Mouse (Mus musculus) intestine, postnatal 0 days (tissue): ENCODE measurements at regions not wholly inside any gene's neighbourhood (a gene's known extent, or its start where the extent isn't known, plus 50 kb on each side); places are given as distances from the start of the nearest gene placed in this dataset.

ENCODE experiments used
- ATAC-seq: fragments of 200-750 bp; cut with Nextera tagmentation; 2 replicates; pipeline ENCODE4 v1.8.0; 2017; ENCODE audit warnings: mild to moderate bottlenecking, moderate TSS enrichment, moderate library complexity
- H3K27ac ChIP-seq: fragments of 300-500 bp; sonication (generic); 2 replicates; pipeline ENCODE4 v1.5.1; 2014; ENCODE audit warnings: mild to moderate bottlenecking, low read depth, low read length, moderate library complexity
- H3K27me3 ChIP-seq: fragments of 300-500 bp; sonication (generic); replicated peaks from 2 replicates; pipeline ENCODE4 v1.6.1; 2014; ENCODE audit warnings: low read length, mixed read lengths; ENCODE audit not compliant: control insufficient read depth, insufficient read depth
- H3K36me3 ChIP-seq: fragments of 300-500 bp; sonication (generic); 2 replicates; pipeline ENCODE4 v1.6.1; 2014; ENCODE audit warnings: mild to moderate bottlenecking, moderate library complexity; ENCODE audit not compliant: control insufficient read depth, insufficient read depth
- H3K4me1 ChIP-seq: fragments of 300-500 bp; sonication (generic); replicated peaks from 2 replicates; pipeline ENCODE4 v1.6.1; 2014; ENCODE audit warnings: antibody characterized with exemption, low read length, mixed read lengths; ENCODE audit not compliant: control insufficient read depth, insufficient read depth
- H3K4me2 ChIP-seq: fragments of 300-500 bp; sonication (generic); replicated peaks from 2 replicates; pipeline ENCODE4 v1.6.1; 2014; ENCODE audit warnings: low read depth, mild to moderate bottlenecking, moderate library complexity
- H3K4me3 ChIP-seq: fragments of 300-500 bp; sonication (generic); 2 replicates; pipeline ENCODE4 v1.5.1; 2014; ENCODE audit warnings: low read depth, low read length
- H3K9ac ChIP-seq: fragments of 300-500 bp; sonication (generic); 2 replicates; pipeline ENCODE4 v1.6.1; 2014; ENCODE audit warnings: mild to moderate bottlenecking, low read depth, low read length
- H3K9me3 ChIP-seq: fragments of 300-500 bp; sonication (generic); 2 replicates; pipeline ENCODE4 v1.6.1; 2016; ENCODE audit warnings: mixed run types; ENCODE audit not compliant: control insufficient read depth
- CTCF ChIP-seq: sonication (generic); IDR thresholded peaks from 2 replicates; pipeline ENCODE4 v1.5.1; 2016; ENCODE audit warnings: low read depth, mild to moderate bottlenecking, control low read depth, antibody characterized with exemption, moderate library complexity
- WGBS: fragments of 180-500 bp; shearing (Covaris S2); extraction: QIAGEN DNeasy Blood & Tissue Kit; methylation state at CpG from one replicate; pipeline ENCODE4 v1.1.7; 2014; 5-methylcytosine and 5-hydroxymethylcytosine counted together

DNA sequence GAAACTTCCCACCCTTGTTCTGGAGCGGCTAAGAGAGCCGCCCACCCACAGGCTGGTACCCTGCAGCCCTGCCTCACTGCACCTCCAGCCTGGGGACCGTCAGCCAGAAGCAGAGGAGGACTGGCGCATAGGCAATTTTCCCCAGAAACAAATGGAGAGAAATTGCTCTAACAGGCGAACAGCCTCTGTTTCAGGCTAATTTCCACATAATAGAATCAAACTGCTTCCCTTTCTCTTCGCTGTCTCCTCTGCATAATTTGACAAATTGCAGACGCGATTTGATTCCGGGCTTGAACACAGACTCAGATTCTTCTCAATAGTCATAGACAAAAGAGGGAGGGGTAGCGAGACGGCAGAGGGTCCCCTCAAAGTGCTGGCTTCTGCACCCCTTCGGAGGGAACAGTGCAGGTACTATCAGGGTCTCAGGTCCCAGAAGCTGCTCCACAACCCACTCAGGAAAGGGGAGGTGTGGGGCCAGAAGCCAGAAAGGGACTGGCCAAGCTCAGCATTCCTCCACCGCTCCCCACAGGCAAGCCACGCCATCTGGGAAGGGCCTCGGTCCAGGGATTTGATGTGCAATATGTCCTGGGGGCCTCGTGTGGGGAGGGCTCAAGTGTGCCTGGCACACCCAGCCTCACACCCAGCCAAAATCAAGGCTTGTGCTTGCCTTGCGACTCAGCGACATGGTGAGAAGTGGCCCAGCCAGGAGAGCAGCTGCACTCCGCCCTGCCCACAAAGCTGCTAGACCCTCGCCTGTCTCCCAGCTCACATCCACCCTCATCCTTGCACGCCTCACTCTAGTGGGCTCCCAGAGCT, 53.7 kb upstream of the A530016L24Rik start:
- no peak for TF ChIP-seq CTCF
- Histone ChIP-seq H3K36me3 (no peaks in the 10 kb centered on the region), H3K9me3 (no peaks in the 10 kb centered on the region), H3K9ac (no peak overlapping the region), H3K4me2 (no peak overlapping the region), H3K27me3 (no peaks in the 10 kb centered on the region), H3K4me3 (no peak overlapping the region), H3K27ac (no peak overlapping the region), H3K4me1 (no peaks in the 10 kb centered on the region)
- 64% methylated on average over 21 of the region's 21 CpGs for WGBS
- ATAC-seq, result no peak

DNA sequence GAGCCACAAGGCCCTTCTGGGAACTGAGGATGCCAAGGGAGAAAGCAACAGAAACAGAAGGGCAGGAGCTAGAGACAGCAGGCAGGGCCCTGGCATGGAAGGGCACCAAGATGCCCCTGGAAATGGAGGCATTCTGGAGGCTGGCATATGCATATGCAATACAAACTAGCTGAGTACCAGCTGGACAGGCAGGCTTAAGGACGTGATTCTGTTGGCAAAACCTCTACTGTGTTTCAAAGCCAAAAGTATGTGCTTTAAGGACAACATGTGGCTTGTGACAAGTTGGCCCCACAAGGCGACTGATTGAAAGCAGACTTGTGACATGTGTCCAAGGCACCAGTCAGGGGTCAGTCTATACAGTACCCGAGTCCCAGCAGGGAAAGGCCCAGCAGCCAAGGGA, 52.2 kb upstream of the A530016L24Rik start:
- no peak overlapping the region for H3K27ac ChIP-seq
- no peaks in the 10 kb centered on the region for H3K36me3 ChIP-seq
- no peaks in the 10 kb centered on the region for H3K9me3 ChIP-seq
- H3K9ac ChIP-seq, result no peak overlapping the region
- no peaks in the 10 kb centered on the region for H3K27me3 ChIP-seq
- ATAC-seq, result no peak
- TF ChIP-seq CTCF, result no peak
- no peaks in the 10 kb centered on the region for H3K4me1 ChIP-seq
- no peak overlapping the region for H3K4me3 ChIP-seq
- H3K4me2 ChIP-seq, result no peak overlapping the region
- WGBS, result 68% methylated on average over 3 of the region's 3 CpGs

DNA sequence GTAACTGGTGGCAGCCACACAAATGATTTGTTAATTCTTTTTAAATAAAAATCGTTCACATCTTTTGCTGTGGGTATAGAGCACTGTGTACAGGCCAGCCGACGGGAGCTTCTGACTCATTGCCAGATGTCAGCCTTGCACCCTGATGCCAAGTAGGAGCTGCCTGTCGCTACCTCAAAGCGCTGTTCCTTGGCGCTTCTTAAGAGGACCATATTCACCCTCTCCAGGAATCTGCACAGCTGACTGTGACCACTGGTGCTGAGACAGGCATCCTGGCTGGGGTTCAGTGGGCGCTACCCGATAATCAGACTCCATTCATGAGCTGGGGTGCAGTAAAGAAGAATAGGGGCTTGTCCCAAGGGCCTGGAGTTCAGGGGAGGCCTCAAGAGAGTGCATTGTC, 51.0 kb upstream of the A530016L24Rik start:
- TF ChIP-seq CTCF, result no peak
- Histone ChIP-seq H3K9me3 (no peaks in the 10 kb centered on the region), H3K9ac (no peak overlapping the region), H3K4me3 (no peak overlapping the region), H3K4me1 (no peaks in the 10 kb centered on the region), H3K27ac (no peak overlapping the region), H3K4me2 (no peak overlapping the region), H3K36me3 (no peaks in the 10 kb centered on the region), H3K27me3 (no peaks in the 10 kb centered on the region)
- 74% methylated on average over 8 of the region's 8 CpGs for WGBS
- no peak for ATAC-seq
